Mouse (Mus musculus): ENCODE measurements around the gene Zmat3. TPM values are rescaled to one million over a fixed set of nuclear protein-coding genes. Genes with fewer than 3 reads are reported as not detected.
A peak's percentile ranks its signal among the peaks of the same experiment; 100 is the strongest.

Zmat3 gene
- polyA plus RNA-seq, 1 experiment = 112 TPM

DNA sequence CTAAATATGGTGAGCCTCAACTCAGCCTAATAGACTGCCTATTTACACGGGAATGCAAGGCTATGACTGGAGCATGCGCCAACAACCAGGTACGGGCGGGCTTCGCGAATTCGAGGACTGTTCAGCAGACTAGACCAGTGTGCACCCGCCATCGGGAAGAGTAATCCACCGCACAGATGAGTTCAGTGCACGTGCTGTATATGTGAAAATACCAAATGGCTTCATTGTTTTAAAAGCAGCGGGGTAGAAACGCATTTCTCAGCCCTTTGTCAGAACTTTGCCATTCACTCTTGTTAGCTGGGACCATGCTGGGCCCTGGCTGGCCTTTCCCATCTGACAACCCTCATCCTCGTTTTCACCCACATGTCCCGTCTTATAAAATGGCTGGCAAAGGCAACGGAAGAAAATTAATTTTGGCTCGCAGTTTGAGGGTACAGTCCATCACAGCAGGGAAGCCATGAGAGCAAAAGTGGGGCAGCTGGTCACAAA, 476 bp upstream of the Zmat3 start:
- no peaks in the 10 kb centered on the region for H3K9me3 ChIP-seq (replicated peaks; ENCODE audit: control insufficient read depth, insufficient read depth, low read length, poor library complexity, severe bottlenecking)
- peak overlapping the region; percentile 92 for H3K9ac ChIP-seq (ENCODE audit: low read depth, poor library complexity, severe bottlenecking)
- peak overlapping the region; percentile 82 for H3K4me3 ChIP-seq (ENCODE audit: low read depth, low read length)
- no peaks in the 10 kb centered on the region for H3K27me3 ChIP-seq (ENCODE audit: control insufficient read depth, insufficient read depth, low read length, poor library complexity, severe bottlenecking)
- H3K4me1 ChIP-seq (ENCODE audit: control insufficient read depth, insufficient read depth, low read length) = no peaks in the 10 kb centered on the region
- no peak overlapping the region for H3K27ac ChIP-seq (ENCODE audit: insufficient read depth, low read length)
- no peak for TF ChIP-seq POLR2A (IDR thresholded peaks at IDR 0.05; ENCODE audit: insufficient read depth, low read length)
- TF ChIP-seq CTCF (IDR thresholded peaks at IDR 0.05; ENCODE audit: low read depth, low read length) = no peak
- no peak for TF ChIP-seq EP300 (IDR thresholded peaks at IDR 0.05; ENCODE audit: insufficient read depth, low read depth, low read length)
- peaks cover 2% of the 10 kb centered on the region; the same call in 1 of the 2 replicates for H3K36me3 ChIP-seq (ENCODE audit: control insufficient read depth, insufficient read depth, low read length, poor library complexity, severe bottlenecking)

DNA sequence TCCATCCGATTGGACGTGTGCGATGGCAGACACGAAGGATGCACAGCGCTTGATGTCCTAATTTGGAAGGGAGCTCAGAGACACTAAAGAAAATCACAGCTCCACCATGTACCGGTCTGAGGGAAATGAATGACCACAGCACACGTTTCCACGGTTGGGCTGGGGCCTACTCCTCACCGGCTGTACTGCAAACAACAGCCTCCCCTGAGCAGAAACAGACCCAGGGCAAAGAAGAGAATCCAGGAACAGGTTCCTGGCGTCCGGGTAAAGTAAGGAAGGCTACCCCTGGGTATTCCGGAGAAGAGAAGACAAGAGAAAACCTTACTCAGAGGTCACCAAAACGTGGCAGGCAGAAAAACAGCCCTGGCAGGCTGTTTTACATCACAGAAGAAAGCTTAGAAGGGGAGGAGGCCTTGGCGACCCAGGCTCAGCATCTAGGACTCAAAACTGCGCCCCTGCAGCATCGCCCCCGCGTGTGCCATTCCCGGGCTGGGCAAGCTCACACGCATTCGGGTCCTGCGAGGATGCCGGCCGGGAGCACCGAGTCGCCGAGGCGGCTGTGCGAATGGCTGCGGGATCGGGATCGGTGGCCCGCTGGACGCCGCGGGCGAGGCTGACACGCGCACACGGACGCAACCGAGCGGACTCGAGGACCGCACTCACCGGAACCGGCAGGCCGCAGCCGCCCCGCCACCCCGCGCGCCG, 821 bp downstream of the Zmat3 start:
- TF ChIP-seq EP300 (IDR thresholded peaks at IDR 0.05; ENCODE audit: insufficient read depth, low read depth, low read length) = no peak
- TF ChIP-seq CTCF (IDR thresholded peaks at IDR 0.05; ENCODE audit: low read depth, low read length) = no peak
- no peak for TF ChIP-seq POLR2A (IDR thresholded peaks at IDR 0.05; ENCODE audit: insufficient read depth, low read length)
- H3K4me1 ChIP-seq (ENCODE audit: control insufficient read depth, insufficient read depth, low read length) = peaks cover 1% of the 10 kb centered on the region
- no peaks in the 10 kb centered on the region for H3K27me3 ChIP-seq (ENCODE audit: control insufficient read depth, insufficient read depth, low read length, poor library complexity, severe bottlenecking)
- peaks cover 6% of the 10 kb centered on the region for H3K36me3 ChIP-seq (ENCODE audit: control insufficient read depth, insufficient read depth, low read length, poor library complexity, severe bottlenecking)
- peak overlapping the region; percentile 97 for H3K27ac ChIP-seq (ENCODE audit: insufficient read depth, low read length)
- peak overlapping the region; percentile 82 for H3K4me3 ChIP-seq (ENCODE audit: low read depth, low read length)
- no peaks in the 10 kb centered on the region for H3K9me3 ChIP-seq (replicated peaks; ENCODE audit: control insufficient read depth, insufficient read depth, low read length, poor library complexity, severe bottlenecking)
- peak overlapping the region; percentile 92 for H3K9ac ChIP-seq (ENCODE audit: low read depth, poor library complexity, severe bottlenecking)

DNA sequence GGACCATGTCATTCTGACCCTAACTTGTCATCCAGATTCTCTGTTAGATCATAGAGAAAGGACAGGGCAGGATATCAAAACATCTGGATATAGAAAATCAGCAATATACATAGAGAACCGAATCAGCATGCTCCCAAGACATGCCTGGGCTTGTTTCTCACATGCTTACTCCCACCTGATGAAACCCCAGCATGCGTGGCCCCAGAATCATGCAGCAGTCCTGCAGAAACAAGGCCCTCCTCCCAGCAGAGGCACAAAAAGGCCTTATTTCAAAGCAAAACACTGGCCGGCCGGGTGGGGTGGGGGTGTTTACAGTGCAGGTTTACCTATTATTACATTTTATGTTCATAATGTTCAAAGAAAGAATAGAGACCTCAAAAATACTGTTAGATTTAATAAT, 1.6 kb downstream of the Zmat3 start:
- Histone ChIP-seq H3K9me3 (replicated peaks; ENCODE audit: control insufficient read depth, insufficient read depth, low read length, poor library complexity, severe bottlenecking) (no peaks in the 10 kb centered on the region), H3K9ac (ENCODE audit: low read depth, poor library complexity, severe bottlenecking) (peak overlapping the region; percentile 92), H3K4me3 (ENCODE audit: low read depth, low read length) (peak overlapping the region; percentile 59), H3K27ac (ENCODE audit: insufficient read depth, low read length) (peak overlapping the region; percentile 74), H3K4me1 (ENCODE audit: control insufficient read depth, insufficient read depth, low read length) (peaks cover 1% of the 10 kb centered on the region), H3K36me3 (ENCODE audit: control insufficient read depth, insufficient read depth, low read length, poor library complexity, severe bottlenecking) (peaks cover 9% of the 10 kb centered on the region), H3K27me3 (ENCODE audit: control insufficient read depth, insufficient read depth, low read length, poor library complexity, severe bottlenecking) (no peaks in the 10 kb centered on the region)
- 0 out of 2 replicates have a peak, but pooled peaks have one; percentile 21 for TF ChIP-seq EP300 (IDR thresholded peaks at IDR 0.05; ENCODE audit: insufficient read depth, low read depth, low read length)
- TF ChIP-seq POLR2A (IDR thresholded peaks at IDR 0.05; ENCODE audit: insufficient read depth, low read length) = no peak

DNA sequence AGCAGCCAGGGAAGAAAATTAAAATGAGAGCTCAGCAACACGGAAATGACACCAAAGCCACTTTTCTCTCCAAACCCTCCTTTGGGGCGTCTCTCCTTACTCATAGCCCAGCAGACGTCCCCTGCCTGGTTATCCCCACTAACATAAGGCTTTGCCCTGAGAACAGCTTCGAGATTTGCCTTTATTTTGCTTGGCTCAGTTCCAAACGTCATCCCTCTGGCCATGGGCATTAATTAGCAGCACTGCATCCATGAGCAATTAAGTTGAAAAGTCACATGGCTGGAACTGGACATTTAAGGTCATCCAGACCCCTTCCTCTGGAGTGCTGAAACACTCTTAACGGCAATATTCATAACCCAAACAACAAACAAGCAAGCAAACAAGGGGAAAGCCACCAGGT, 4.6 kb downstream of the Zmat3 start:
- peaks cover 24% of the 10 kb centered on the region for H3K36me3 ChIP-seq (ENCODE audit: control insufficient read depth, insufficient read depth, low read length, poor library complexity, severe bottlenecking)
- no peaks in the 10 kb centered on the region for H3K27me3 ChIP-seq (ENCODE audit: control insufficient read depth, insufficient read depth, low read length, poor library complexity, severe bottlenecking)
- H3K4me3 ChIP-seq (ENCODE audit: low read depth, low read length) = no peak overlapping the region
- TF ChIP-seq EP300 (IDR thresholded peaks at IDR 0.05; ENCODE audit: insufficient read depth, low read depth, low read length) = no peak
- TF ChIP-seq CTCF (IDR thresholded peaks at IDR 0.05; ENCODE audit: low read depth, low read length) = no peak
- TF ChIP-seq POLR2A (IDR thresholded peaks at IDR 0.05; ENCODE audit: insufficient read depth, low read length) = no peak
- peaks cover 1% of the 10 kb centered on the region for H3K4me1 ChIP-seq (ENCODE audit: control insufficient read depth, insufficient read depth, low read length)
- H3K9ac ChIP-seq (ENCODE audit: low read depth, poor library complexity, severe bottlenecking) = no peak overlapping the region
- no peaks in the 10 kb centered on the region for H3K9me3 ChIP-seq (replicated peaks; ENCODE audit: control insufficient read depth, insufficient read depth, low read length, poor library complexity, severe bottlenecking)
- no peak overlapping the region; the same call in 1 of the 2 replicates for H3K27ac ChIP-seq (ENCODE audit: insufficient read depth, low read length)

DNA sequence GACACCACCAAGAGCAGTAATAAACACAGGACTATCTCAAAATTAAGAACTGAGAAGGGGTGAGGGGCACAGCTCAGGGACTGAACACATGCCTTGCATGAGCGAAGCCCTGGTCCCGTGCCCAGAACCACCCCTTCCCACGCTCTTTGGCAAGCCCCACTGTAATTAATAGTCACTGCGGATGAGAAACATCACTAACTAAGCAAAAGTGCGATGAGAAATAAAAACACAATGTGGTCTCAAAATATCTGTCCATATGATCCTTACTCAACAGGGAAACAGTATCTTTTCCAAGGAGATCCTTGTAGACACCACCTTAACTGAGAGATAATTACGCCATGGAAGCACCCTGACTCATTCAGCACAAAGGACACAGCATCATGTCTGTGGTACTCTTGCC, 17.9 kb downstream of the Zmat3 start:
- no peak overlapping the region for H3K9ac ChIP-seq (ENCODE audit: low read depth, poor library complexity, severe bottlenecking)
- H3K27ac ChIP-seq (ENCODE audit: insufficient read depth, low read length) = no peak overlapping the region

DNA sequence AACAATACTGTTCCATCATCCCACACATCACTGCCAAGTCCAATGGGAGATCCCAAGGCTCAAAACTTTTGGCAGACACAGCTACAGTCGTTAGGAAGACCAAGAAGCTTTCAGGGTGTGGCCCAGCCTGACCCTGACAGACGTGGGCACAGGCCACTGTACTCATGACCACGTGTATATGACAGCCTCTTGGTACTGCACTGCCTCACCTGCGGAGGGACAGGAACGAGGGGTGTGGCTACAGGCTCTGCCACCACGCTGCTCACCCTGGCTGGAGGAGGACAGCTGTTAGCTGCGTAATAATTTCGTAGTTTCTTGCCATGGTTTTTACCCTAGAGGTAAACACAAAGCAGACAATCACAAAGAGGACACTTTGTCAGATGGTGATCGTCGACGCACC, 20.6 kb downstream of the Zmat3 start:
- Histone ChIP-seq H3K9me3 (replicated peaks; ENCODE audit: control insufficient read depth, insufficient read depth, low read length, poor library complexity, severe bottlenecking) (no peaks in the 10 kb centered on the region), H3K4me3 (ENCODE audit: low read depth, low read length) (no peak overlapping the region), H3K27me3 (ENCODE audit: control insufficient read depth, insufficient read depth, low read length, poor library complexity, severe bottlenecking) (no peaks in the 10 kb centered on the region), H3K27ac (ENCODE audit: insufficient read depth, low read length) (no peak overlapping the region), H3K36me3 (ENCODE audit: control insufficient read depth, insufficient read depth, low read length, poor library complexity, severe bottlenecking) (peaks cover 51% of the 10 kb centered on the region), H3K4me1 (ENCODE audit: control insufficient read depth, insufficient read depth, low read length) (no peaks in the 10 kb centered on the region), H3K9ac (ENCODE audit: low read depth, poor library complexity, severe bottlenecking) (no peak overlapping the region)
- TF ChIP-seq POLR2A (IDR thresholded peaks at IDR 0.05; ENCODE audit: insufficient read depth, low read length) = no peak
- TF ChIP-seq EP300 (IDR thresholded peaks at IDR 0.05; ENCODE audit: insufficient read depth, low read depth, low read length) = no peak
- TF ChIP-seq CTCF (IDR thresholded peaks at IDR 0.05; ENCODE audit: low read depth, low read length) = no peak

More for the DNA sequence above, 17.9 kb downstream of the Zmat3 start:
- Histone ChIP-seq H3K9me3 (replicated peaks; ENCODE audit: control insufficient read depth, insufficient read depth, low read length, poor library complexity, severe bottlenecking) (no peaks in the 10 kb centered on the region), H3K4me3 (ENCODE audit: low read depth, low read length) (no peak overlapping the region), H3K27me3 (ENCODE audit: control insufficient read depth, insufficient read depth, low read length, poor library complexity, severe bottlenecking) (no peaks in the 10 kb centered on the region), H3K4me1 (ENCODE audit: control insufficient read depth, insufficient read depth, low read length) (no peaks in the 10 kb centered on the region), H3K36me3 (ENCODE audit: control insufficient read depth, insufficient read depth, low read length, poor library complexity, severe bottlenecking) (peaks cover 36% of the 10 kb centered on the region)
- TF ChIP-seq CTCF (IDR thresholded peaks at IDR 0.05; ENCODE audit: low read depth, low read length) (no peak), EP300 (IDR thresholded peaks at IDR 0.05; ENCODE audit: insufficient read depth, low read depth, low read length) (no peak), POLR2A (IDR thresholded peaks at IDR 0.05; ENCODE audit: insufficient read depth, low read length) (no peak)
